Mouse (Mus musculus) lung, adult 2 months (tissue): ENCODE data around the gene Lbx2. TPM values are rescaled to one million over a fixed set of nuclear protein-coding genes. Genes with fewer than 3 reads are reported as not detected.
A peak's percentile ranks its signal among the peaks of the same experiment; 100 is the strongest.

Experiments used
- DNase-seq: peaks from one replicate; pipeline ENCODE4 v3.0.0; 2022
- H3K4me1 ChIP-seq: fragments of 200-500 bp; 2 replicates; pipeline ENCODE4 v1.6.1; 2011; ENCODE audit warnings: low read length; ENCODE audit not compliant: control insufficient read depth, insufficient read depth
- H3K4me3 ChIP-seq: fragments of 200-500 bp; replicated peaks from 2 replicates; pipeline ENCODE3; 2011; ENCODE audit warnings: low read depth, mild to moderate bottlenecking, control low read depth, low read length; ENCODE audit errors: extremely low read depth
- CTCF ChIP-seq: fragments of 200-500 bp; IDR thresholded peaks from 2 replicates; pipeline ENCODE4 v1.5.1; 2011; ENCODE audit warnings: mild to moderate bottlenecking, low read length, control low read depth; ENCODE audit not compliant: insufficient read depth
- POLR2A ChIP-seq: fragments of 200-500 bp; IDR thresholded peaks from 2 replicates; pipeline ENCODE4 v1.6.1; 2011; ENCODE audit warnings: low read depth, mild to moderate bottlenecking, control low read depth, low read length, borderline replicate concordance; ENCODE audit errors: extremely low read depth
- WGBS: fragments of 180-500 bp; shearing (Covaris S2); methylation state at CpG from one replicate; pipeline ENCODE4 v1.1.7; 2018; 5-methylcytosine and 5-hydroxymethylcytosine counted together
- polyA plus RNA-seq: library from polyadenylated mRNA; depleted of rRNA; stranded (reverse); fragments of >200 nt; gene quantifications from 2 replicates; pipeline ENCODE4 v1.2.3, GENCODE M21; 2012; rRNA removed

The Lbx2 gene
- polyA plus RNA-seq, 1 experiment, result 4.6 TPM

- DNase-seq, result no peak
- WGBS, result 91% methylated on average over 5 of the region's 5 CpGs
- Histone ChIP-seq H3K4me1 (peaks cover 4% of the 10 kb centered on the region), H3K4me3 (no peak overlapping the region)
- TF ChIP-seq CTCF, result no peak
- no peak for TF ChIP-seq POLR2A
Observed at GRCm38 (mm10) chr6:83127419-83127818, 41.3 kb downstream of the Lbx2 start.

GRCm38 (mm10) chr6:83131469-83132034 is 45.4 kb downstream of the Lbx2 start:
- no peak for TF ChIP-seq CTCF
- TF ChIP-seq POLR2A, result 0 out of 2 replicates have a peak, but pooled peaks have one; percentile 10
- peaks cover 1% of the 10 kb centered on the region; the same call in 1 of the 2 replicates for H3K4me1 ChIP-seq
- H3K4me3 ChIP-seq, result no peak overlapping the region
- peak; percentile 56 for DNase-seq
- 32% methylated on average over 6 of the region's 6 CpGs for WGBS

GRCm38 (mm10) chr6:83132176-83132919 is 46.2 kb downstream of the Lbx2 start:
- Histone ChIP-seq H3K4me3 (no peak overlapping the region), H3K4me1 (peaks cover 2% of the 10 kb centered on the region; the same call in 1 of the 2 replicates)
- WGBS, result 65% methylated on average over 9 of the region's 9 CpGs
- no peak for DNase-seq
- TF ChIP-seq POLR2A (no peak), CTCF (no peak)

GRCm38 (mm10) chr6:83134226-83134625 is 48.1 kb downstream of the Lbx2 start:
- DNase-seq, result no peak

GRCm38 (mm10) chr6:83134951-83135513 is 48.9 kb downstream of the Lbx2 start, which contains the start of gene Rtkn:
Gene Rtkn (plus strand): TSS chr6:83135463.
- H3K4me1 ChIP-seq, result peaks cover 9% of the 10 kb centered on the region
- WGBS, result 59% methylated on average over 7 of the region's 7 CpGs
- DNase-seq, result peak; percentile 33
- no peak for TF ChIP-seq CTCF
- TF ChIP-seq POLR2A, result no peak
- H3K4me3 ChIP-seq, result peak within 1 kb of the TSS; percentile 62

More at GRCm38 (mm10) chr6:83134226-83134625, 48.1 kb downstream of the Lbx2 start:
- Histone ChIP-seq H3K4me1 (peaks cover 9% of the 10 kb centered on the region), H3K4me3 (no peak overlapping the region)
- WGBS, result 63% methylated on average over 3 of the region's 3 CpGs
- no peak for TF ChIP-seq POLR2A
- no peak for TF ChIP-seq CTCF

- peak; percentile 72 for DNase-seq
- H3K4me3 ChIP-seq, result peak overlapping the region; percentile 62
- WGBS, result 10% methylated on average over 37 of the region's 37 CpGs
- TF ChIP-seq CTCF (no peak), POLR2A (peak; percentile 67; the same call in 1 of the 2 replicates)
- peaks cover 9% of the 10 kb centered on the region for H3K4me1 ChIP-seq
Observed at GRCm38 (mm10) chr6:83135571-83136161, 49.5 kb downstream of the Lbx2 start.

- DNase-seq, result no peak
- 25% methylated on average over 5 of the region's 5 CpGs for WGBS
Observed at GRCm38 (mm10) chr6:83136291-83136880, 50.2 kb downstream of the Lbx2 start.

GRCm38 (mm10) chr6:83136881-83137575 is 50.9 kb downstream of the Lbx2 start:
- WGBS, result under 1% methylated on average over 26 of the region's 26 CpGs
- Histone ChIP-seq H3K4me3 (peak overlapping the region; percentile 62), H3K4me1 (peaks cover 9% of the 10 kb centered on the region)
- TF ChIP-seq POLR2A, result no peak
- DNase-seq, result peak; percentile 69

More at GRCm38 (mm10) chr6:83136291-83136880, 50.2 kb downstream of the Lbx2 start:
- H3K4me1 ChIP-seq, result peaks cover 9% of the 10 kb centered on the region
- no peak for TF ChIP-seq CTCF
- no peak for TF ChIP-seq POLR2A
- peak overlapping the region; percentile 62 for H3K4me3 ChIP-seq

GRCm38 (mm10) chr6:83137576-83137950 is 51.4 kb downstream of the Lbx2 start:
- TF ChIP-seq CTCF (no peak), POLR2A (peak; percentile 72; the same call in 1 of the 2 replicates)
- 1% methylated on average over 12 of the region's 12 CpGs for WGBS
- peak overlapping the region; percentile 62 for H3K4me3 ChIP-seq
- H3K4me1 ChIP-seq, result peaks cover 9% of the 10 kb centered on the region
- DNase-seq, result peak; percentile 84

Other genes with a start within 250 kb of the Lbx2 start
- 15.3 and 18.3 TPM in 2 replicates for gene Sema4f, start 146.6 kb upstream of the Lbx2 start, polyA plus RNA-seq
- gene M1ap, start 139.5 kb upstream of the Lbx2 start, polyA plus RNA-seq, result 2.3 and 3.5 TPM in 2 replicates
- 12.6 and 15.1 TPM in 2 replicates for gene Dok1, start 52.9 kb upstream of the Lbx2 start, polyA plus RNA-seq
- gene Loxl3, start 52.2 kb upstream of the Lbx2 start, polyA plus RNA-seq, result 6.7 and 8.5 TPM in 2 replicates
- gene Aup1, start 31.8 kb upstream of the Lbx2 start, polyA plus RNA-seq, result 389 and 538 TPM in 2 replicates
- gene Htra2, start 31.1 kb upstream of the Lbx2 start, polyA plus RNA-seq, result 47.7 and 49.3 TPM in 2 replicates
- gene Dqx1, start 28.5 kb upstream of the Lbx2 start, polyA plus RNA-seq, result 3.6 and 4.3 TPM in 2 replicates
- gene Tlx2, start 16.1 kb upstream of the Lbx2 start, polyA plus RNA-seq, result 0.09 and 0.22 TPM in 2 replicates
- gene Pcgf1, start 8.5 kb upstream of the Lbx2 start, polyA plus RNA-seq, result 11.0 and 18.5 TPM in 2 replicates
- gene Ccdc142, start 15.2 kb downstream of the Lbx2 start, polyA plus RNA-seq, result 10.2 TPM in 2 replicates
- gene Gm42688, start 15.2 kb downstream of the Lbx2 start, polyA plus RNA-seq, result 5.4 and 5.5 TPM in 2 replicates
- 60.3 and 68.7 TPM in 2 replicates for gene Mrpl53, start 22.7 kb downstream of the Lbx2 start, polyA plus RNA-seq
- gene Mogs, start 29.1 kb downstream of the Lbx2 start, polyA plus RNA-seq, result 40.6 and 44.1 TPM in 2 replicates
- 174 and 211 TPM in 2 replicates for gene Wbp1, start 35.2 kb downstream of the Lbx2 start, polyA plus RNA-seq
- gene Ino80b, start 39.1 kb downstream of the Lbx2 start, polyA plus RNA-seq, result 37.0 and 63.4 TPM in 2 replicates
- 110 and 116 TPM in 2 replicates for gene Rtkn, start 49.1 kb downstream of the Lbx2 start, polyA plus RNA-seq
- gene Wdr54, start 70.0 kb downstream of the Lbx2 start, polyA plus RNA-seq, result 5.3 and 6.9 TPM in 2 replicates
- 4.6 and 5.5 TPM in 2 replicates for gene 1700003E16Rik, start 70.0 kb downstream of the Lbx2 start, polyA plus RNA-seq
- gene Dctn1, start 79.6 kb downstream of the Lbx2 start, polyA plus RNA-seq, result 146 and 155 TPM in 2 replicates
- gene Slc4a5, start 133.5 kb downstream of the Lbx2 start, polyA plus RNA-seq, result 56.7 and 62.3 TPM in 2 replicates
- 1.3 and 2.6 TPM in 2 replicates for gene Mthfd2, start 239.5 kb downstream of the Lbx2 start, polyA plus RNA-seq
- gene Mob1a, start 239.6 kb downstream of the Lbx2 start, polyA plus RNA-seq, result 39.1 and 41.3 TPM in 2 replicates